Mouse (Mus musculus) cerebral cortex, adult 2 months (tissue): ENCODE measurements around the gene Cbfb.

ENCODE experiments used
- WGBS: fragments of 180-500 bp; shearing (Covaris S2); methylation state at CpG from one replicate; pipeline ENCODE4 v1.1.7; 2018; 5-methylcytosine and 5-hydroxymethylcytosine counted together

Cbfb gene

GRCm38 (mm10) chr8:105170381-105171115, at the start of gene Cbfb:
Gene Cbfb, plus strand, starts transcription at chr8:105170674.
- WGBS, result under 1% methylated on average over 83 of the region's 86 CpGs

- WGBS, result 85% methylated on average over 9 of the region's 9 CpGs
Observed at GRCm38 (mm10) chr8:105129864-105130263, 40.6 kb upstream of the Cbfb start.

- WGBS, result 86% methylated on average over 5 of the region's 5 CpGs
Observed at GRCm38 (mm10) chr8:105131509-105131908, 39.0 kb upstream of the Cbfb start, which contains the start of gene Ces4a. Gene Ces4a, plus strand, starts transcription at chr8:105131800.

GRCm38 (mm10) chr8:105138423-105138822, 32.1 kb upstream of the Cbfb start:
- 24% methylated on average over 4 of the region's 4 CpGs for WGBS

DNA sequence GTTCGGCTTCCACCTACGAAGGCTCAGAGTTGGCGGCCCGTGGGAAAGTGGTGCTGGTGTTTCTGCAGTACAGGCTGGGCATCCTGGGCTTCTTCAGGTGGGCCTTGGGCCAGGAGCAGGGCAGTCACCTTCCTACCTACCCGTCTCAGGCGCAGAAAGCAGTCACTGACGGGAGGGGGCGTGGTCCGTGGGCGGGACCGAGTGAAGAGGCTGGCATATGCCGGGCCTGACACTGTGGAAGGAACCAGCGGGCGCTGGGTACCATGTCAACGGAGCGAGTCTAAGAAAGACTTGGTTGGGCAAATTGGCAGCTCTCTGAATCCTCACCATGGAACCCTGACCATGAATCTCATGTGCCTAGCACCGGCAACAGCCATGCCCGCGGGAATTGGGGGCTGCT, 28.1 kb upstream of the Cbfb start:
- WGBS, result 45% methylated on average over 19 of the region's 19 CpGs

- WGBS, result 86% methylated on average over 4 of the region's 4 CpGs
Observed at GRCm38 (mm10) chr8:105151654-105152053, 18.8 kb upstream of the Cbfb start.

- whole genome bisulfite sequencing, result 6% methylated on average over 27 of the region's 27 CpGs
Observed at GRCm38 (mm10) chr8:105152623-105153398, 17.7 kb upstream of the Cbfb start.

DNA sequence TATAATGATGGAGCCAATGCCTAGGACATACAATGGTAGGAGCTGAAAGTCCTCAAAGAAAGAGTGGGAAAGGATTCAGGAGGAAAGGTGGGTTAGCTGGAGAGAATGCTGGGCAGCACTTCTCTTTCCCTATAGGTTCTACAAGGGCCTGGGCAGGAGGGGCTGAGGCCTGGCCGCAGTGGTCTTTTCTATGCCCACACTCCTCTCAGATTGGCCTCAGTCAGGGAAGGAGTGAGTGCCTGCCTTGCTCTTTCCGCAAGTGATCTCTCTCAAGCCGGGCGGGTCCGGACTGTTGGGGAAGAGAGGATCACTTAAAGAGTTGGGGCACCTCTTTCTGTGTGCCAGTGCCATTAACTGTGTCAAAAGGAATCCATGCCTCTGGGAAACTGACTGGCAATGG, 16.2 kb upstream of the Cbfb start:
- 96% methylated on average over 5 of the region's 5 CpGs for WGBS

DNA sequence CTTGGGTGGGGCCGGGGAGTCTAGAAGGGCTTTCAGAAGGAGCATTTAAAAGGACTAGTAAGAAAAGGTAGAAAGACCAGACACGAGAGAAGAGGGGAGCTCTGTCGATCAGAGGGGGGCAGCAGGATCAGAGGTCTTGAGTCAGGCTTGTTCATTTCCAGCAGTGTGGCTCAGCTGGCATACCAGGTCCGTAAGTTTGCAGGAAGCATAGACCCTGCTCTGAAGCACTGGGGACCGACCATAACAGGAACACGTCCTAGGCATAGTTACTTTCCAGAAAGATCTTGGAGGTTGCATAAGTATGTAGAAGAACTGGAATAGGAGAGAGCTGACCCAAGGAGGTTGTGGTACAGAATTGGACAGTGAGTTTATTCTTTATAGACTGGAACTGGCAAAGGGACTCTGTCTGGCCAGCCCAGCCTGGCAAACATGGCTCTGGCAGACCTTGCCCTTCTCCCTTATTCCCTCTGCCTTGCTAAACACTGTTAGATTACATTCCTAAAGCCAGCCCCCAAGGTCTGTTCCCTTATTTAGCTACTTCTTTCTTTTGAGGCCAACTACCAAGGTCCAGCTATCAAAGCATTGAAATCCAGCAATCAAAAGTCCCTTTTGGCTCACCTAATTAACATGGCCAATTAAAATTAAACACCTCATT, 15.3 kb upstream of the Cbfb start:
- WGBS, result 76% methylated on average over 6 of the region's 6 CpGs

DNA sequence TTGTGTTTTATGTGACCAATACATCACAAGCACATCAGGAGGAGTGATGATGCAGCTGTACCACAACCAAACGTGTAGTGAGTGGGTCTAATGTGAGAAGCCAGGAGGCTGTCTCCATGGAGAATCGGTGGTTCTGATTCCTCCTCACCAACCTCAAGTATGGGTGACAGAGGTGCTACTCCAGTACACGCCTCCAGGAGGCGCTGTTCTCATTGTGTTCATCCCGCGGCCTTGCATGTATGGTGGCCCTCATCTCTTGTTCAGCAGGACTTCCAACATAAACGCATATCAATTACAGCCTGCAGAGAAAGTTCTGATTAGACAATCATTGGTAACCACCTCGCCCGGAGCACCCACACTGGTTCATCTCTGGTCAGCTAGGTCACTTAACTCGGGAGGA, 12.9 kb upstream of the Cbfb start:
- 64% methylated on average over 10 of the region's 10 CpGs for WGBS

GRCm38 (mm10) chr8:105158084-105158483, 12.4 kb upstream of the Cbfb start:
- 86% methylated on average over 3 of the region's 3 CpGs for WGBS

DNA sequence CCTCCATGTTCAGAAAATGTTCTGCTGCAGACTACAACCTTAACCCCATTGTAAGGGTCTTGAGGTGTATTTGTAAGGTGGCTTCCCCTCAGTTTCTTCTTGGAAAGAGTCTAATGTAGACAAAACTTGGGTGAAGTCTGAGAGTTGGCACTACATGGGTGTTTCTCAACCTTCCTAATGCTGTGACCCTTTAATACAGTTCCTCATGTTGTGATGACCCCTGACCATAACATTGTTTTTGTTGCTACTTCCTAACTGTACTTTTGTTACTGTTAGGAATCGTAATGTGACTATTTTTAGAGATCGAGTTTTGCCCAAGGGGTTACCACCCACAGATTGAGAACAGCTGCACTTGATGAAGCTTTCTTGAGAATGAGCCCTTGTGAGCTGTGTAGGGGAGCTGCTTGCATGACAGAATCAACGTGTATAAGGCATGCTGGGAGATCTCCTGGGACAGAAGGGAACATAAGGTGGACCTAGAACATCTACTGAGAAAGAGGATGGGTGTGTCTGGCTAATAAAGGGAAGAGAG, 9.3 kb upstream of the Cbfb start:
- WGBS, result 67% methylated on average over 3 of the region's 3 CpGs

DNA sequence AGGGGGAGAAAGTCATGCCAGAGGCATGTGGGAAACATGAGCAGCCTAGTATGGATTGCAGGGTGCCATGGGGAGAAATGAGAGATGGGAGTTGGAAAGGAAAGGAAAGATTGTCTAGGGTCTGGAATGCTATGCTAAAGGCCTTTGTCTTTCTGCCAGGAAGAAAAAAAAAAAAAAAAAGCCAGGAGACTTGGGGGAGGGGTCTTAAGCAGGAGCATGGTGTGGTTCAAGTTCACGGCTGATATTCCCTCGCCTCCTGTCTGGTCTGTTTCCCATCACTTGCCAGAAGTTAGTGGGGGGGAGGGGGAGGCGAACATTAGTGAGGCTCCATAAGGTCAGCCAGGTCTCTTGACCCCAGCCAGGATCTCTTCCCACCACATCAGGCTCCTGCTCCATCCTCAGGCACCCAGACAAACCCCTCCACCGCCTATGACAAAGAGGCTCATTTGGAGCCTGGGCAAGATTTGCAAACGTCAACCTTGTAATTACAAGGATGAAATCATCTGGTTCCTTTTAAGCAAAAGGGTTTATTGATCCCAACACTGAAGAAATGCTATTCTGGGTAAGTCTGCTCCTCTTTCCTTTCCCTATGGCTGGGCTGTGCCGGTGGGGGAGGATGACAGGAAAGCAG, 6.1 kb upstream of the Cbfb start:
- whole genome bisulfite sequencing, result 62% methylated on average over 6 of the region's 6 CpGs

DNA sequence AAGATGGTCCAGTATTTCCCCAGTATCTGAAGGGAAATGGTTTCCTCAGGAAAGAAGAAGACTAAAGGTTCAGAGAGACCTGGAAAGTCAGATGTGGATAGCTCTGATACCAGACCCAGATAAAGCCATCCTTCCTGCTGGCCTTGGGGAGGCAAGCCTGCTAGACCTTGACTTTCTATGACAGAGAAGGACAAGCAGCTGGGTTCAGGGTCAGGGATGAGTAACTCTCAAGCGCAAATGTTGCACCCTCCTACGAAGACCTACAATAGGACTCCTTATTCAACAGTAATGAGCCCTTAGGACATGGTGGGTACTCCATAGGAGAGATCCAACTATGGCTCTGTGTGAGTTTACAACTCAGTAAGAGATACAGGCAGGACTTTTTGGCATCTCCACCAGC, 5.3 kb upstream of the Cbfb start:
- WGBS, result 92% methylated on average over 2 of the region's 2 CpGs

- 74% methylated on average over 2 of the region's 2 CpGs for WGBS
Observed at GRCm38 (mm10) chr8:105167116-105167515, 3.4 kb upstream of the Cbfb start.

GRCm38 (mm10) chr8:105169582-105169981, 892 bp upstream of the Cbfb start:
- WGBS, result 59% methylated on average over 3 of the region's 3 CpGs

- WGBS, result 6% methylated on average over 5 of the region's 5 CpGs
Observed at GRCm38 (mm10) chr8:105170041-105170380, 463 bp upstream of the Cbfb start.

DNA sequence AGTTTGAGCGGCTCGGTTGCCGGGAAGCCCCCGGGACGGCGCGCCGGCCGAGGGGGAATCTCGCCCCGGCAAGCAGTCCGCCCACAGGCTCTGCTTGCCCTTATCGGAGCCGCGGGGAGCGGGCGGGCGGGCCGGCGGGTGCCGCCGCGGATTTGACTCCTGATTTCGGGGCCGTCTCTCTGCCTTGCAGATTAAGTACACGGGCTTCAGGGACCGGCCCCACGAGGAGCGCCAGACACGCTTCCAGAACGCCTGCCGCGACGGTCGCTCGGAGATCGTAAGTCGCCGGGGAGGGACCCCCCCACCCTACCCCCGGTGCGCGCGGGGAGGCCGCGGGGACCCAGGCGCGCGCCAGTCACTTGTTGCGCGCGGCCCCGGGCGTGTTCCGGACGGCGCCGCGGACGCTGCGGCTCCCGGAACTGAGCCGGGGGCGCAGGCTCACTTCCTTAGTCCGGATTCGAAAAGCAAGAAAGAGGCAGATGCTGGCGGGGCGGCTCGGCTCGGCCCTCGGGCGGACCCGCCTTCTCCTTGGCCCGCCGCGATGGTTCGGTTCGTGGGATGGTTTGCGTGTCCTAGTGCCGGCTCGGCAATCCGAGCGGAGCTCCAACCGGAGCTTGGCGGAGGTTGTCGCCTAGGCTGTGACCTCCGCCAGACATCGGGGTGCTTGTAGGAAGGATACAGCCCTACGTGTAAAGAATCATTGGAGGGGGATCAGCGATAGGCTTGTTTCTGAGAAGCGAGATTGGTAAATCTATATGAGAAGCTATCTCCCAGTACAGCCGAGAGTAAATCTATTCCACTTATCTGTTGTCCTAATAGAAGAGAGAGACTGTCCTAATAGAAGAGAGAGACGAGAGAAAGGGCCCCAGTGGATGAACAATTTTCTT, 885 bp downstream of the Cbfb start:
- WGBS, result under 1% methylated on average over 92 of the region's 92 CpGs

DNA sequence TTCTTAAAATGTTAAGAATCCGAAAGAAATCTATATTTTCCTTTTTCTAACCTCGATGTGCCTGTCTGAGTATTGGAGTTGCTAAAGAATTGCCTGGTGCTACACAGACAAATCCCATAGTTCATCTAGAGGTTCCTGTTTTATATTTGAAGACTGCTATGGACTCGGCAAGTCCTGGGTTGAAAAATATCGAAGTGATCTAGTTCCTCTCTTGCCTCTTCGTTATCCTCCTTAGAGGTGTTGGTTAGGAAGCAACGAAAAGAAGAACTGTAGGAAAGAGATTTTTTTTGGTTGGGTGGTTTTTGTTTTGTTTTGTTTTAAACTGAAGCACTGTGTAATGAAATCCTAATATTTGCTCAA, 1.5 kb downstream of the Cbfb start:
- 12% methylated on average over 6 of the region's 6 CpGs for WGBS

- WGBS, result 98% methylated on average over 3 of the region's 3 CpGs
Observed at GRCm38 (mm10) chr8:105175287-105175686, 4.8 kb downstream of the Cbfb start.

DNA sequence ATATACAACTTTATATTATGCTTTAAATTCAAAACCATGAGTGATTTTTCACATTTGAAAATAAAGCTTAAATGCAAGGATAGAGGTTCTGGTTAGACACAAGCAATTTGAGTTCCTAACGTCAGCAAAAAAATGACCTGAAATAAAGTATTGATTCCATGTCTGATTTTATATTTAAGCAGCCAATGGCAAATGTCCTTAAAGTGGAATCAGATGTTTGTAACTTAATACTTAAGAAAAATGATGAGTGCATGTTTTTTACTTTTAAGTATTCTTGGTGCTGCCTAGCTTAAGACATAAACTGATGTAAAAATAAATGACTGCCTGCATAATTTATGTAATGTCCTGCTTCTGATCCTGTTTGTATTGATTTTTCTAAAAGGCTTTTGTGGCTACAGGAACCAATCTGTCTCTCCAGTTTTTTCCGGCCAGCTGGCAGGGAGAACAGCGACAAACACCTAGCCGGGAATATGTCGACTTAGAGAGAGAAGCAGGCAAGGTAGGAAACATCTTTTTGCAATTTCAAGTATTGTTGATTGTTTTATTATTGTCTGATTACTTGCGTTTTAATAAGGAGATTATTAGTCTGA, 7.8 kb downstream of the Cbfb start:
- WGBS, result 80% methylated on average over 6 of the region's 6 CpGs
